Mouse (Mus musculus): ENCODE results near the gene Tmem207.

Gene Tmem207

DNA sequence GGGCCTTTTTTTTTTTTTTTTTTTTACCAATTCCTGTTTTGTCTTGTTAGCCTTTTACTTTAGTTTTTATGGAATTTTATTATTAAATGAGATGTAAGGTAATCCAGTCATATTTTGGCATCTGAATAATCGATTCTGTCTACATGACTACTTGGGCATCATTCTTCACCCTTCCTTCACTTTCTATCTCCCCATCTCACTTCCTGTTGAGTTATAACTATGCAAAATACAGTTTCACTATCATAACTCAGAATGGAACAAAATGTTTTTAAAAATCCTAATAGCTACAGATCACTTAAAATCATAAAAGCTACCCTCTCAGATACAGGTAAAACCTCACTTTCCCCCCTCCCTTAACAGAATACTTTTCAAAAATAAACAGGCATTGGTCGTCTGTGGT, 70.4 kb downstream of the Tmem207 start:
- no peak for DNase-seq (ENCODE audit: low spot score in 2 of 2)

DNA sequence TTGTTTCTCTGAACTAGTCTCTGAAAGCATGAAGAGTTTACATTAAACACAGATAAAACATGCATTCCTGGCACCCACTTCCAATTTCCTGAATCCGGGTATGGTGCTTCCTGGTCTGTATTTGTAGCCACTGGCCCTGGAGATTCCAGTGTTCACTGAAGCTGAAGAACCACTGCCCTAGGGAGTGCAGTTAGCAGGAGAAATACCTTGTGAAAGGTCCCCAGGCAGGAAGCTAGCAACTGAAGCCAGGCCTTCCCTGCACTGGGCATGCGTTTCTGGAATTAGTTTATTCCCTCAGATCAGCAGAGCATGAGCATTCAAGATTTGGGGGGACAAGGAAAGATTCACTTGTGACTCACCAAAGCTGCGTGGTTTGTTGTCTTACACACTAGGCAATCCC, 72.4 kb downstream of the Tmem207 start:
- no peak for DNase-seq (ENCODE audit: low spot score in 2 of 2)

All from frontal cortex, postnatal 14 days (tissue).